Mouse (Mus musculus) megakaryocyte progenitor cell, adult 5-6 weeks (primary cell): ENCODE data around the gene Chrnb1. TPM values are rescaled to one million over a fixed set of nuclear protein-coding genes. Genes with fewer than 3 reads are reported as not detected.

Experiments
- ATAC-seq: replicated peaks from 2 replicates; pipeline ENCODE4 v1.8.0; 2016; ENCODE audit warnings: mild to moderate bottlenecking, moderate TSS enrichment, inconsistent platforms; ENCODE audit not compliant: poor library complexity
- total RNA-seq, 2 experiments: library from RNA; stranded (forward) in 1 of 2; stranded (reverse) in 1 of 2; fragments of 157-497, 149-512 nt in 1 of 2; fragments of 200-1000 nt in 1 of 2; gene quantifications; 2 replicates each; pipeline versions ENCODE4 v1.2.3 to v1.2.4; 2015 to 2017

Chrnb1 gene
- total RNA-seq, 2 experiments from 2014 or later = 0.04 to 1.6 TPM

DNA sequence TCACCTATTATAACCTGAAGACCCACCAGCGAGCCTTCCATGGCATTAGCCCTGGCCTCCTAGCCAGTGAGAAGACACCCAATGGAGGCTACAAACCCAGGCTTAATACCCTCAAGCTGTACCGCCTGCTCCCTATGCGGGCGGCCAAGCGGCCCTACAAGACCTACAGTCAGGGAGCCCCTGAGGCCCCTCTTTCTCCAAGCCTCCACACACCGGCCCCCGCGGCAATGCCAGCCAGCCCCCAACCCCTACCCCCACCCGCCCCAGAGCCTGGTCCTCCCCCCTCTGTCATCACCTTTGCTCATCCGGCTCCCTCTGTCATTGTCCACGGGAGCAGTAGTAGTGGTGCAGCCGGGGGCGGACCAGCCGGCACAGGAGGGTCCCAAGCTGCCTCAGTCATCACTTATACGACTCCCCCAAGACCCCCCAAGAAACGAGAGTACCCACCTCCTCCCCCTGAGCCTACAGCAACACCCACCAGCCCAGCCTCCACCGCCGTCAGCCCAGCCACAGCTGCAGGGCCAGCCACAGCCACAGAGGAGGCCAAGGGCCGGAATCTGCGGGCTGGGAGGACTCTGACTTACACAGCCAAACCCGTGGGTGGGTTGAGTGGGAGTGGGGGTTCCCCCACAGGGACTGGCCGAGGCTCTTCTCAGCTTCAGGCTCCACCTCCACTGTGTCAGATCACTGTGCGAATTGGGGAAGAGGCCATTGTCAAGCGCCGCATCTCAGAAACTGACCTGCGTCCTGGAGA, 18.1 kb downstream of the Chrnb1 start:
- no peak; the same call in 1 of the 2 replicates for ATAC-seq

DNA sequence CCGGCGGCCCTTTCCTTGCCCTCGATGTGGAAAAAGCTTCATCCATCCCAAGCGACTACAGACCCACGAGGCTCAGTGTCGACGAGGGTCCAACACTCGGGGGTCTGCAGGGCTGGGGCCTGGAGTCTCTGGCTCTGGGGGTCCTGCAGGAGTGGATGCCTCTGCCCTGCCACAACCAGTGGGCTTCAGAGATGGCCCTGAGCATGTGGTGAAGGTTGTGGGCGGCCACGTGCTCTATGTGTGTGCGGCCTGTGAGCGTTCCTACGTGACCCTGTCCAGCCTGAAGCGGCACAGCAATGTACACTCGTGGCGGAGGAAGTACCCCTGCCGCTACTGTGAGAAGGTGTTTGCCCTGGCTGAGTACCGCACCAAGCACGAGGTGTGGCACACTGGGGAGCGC, 19.3 kb downstream of the Chrnb1 start:
- no peak for ATAC-seq

DNA sequence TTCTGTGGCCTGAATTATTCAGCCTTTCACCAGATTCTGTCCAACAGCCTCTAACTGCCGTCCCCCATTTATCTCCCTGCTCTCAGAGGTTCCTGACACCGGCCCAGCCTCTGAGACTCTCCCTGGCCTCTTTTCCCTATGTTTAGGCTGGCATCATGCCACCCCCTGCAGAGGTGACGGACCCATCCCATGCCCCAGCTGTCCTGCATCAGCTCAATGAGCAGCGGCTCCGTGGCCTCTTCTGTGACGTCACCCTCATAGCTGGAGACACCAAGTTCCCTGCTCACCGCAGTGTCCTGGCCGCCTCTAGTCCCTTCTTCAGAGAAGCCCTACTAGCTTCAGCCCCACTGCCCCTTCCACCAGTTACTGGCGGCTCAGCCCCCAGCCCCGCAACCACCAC, 20.0 kb downstream of the Chrnb1 start:
- ATAC-seq = no peak

DNA sequence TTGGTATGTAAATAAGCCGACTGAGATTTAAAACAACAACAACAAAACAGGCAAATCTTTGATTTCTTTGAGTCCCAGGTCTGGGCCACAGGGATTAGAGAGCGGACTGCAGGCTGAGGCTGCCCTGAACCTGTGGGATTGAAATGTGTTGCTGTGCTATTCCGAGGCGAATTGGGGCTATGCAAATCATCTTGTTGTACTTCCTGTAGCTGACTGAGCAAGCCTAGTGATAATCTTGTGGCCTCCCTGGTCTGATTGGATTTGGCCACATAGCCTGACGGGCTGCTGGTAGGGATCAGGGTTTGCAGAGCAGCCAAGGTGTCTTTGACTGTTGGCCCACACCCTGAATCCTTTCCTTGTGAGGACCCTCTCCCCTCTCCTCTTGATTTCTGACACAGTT, 20.8 kb downstream of the Chrnb1 start:
- ATAC-seq = no peak

DNA sequence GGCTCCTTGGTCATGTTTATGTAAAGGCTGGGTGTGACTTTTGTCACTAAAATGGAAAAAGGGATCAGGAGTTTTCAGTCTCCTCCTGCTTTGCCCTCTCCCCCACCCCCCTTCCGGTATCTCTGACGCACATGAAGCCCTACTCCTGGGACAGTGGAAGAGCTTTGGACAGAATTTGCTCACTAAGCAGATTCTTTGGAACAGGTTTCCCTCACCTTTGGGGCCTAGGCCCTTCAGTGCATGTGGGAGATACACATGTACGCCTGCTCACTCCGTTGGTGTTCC, 28.2 kb downstream of the Chrnb1 start:
- no peak for ATAC-seq

DNA sequence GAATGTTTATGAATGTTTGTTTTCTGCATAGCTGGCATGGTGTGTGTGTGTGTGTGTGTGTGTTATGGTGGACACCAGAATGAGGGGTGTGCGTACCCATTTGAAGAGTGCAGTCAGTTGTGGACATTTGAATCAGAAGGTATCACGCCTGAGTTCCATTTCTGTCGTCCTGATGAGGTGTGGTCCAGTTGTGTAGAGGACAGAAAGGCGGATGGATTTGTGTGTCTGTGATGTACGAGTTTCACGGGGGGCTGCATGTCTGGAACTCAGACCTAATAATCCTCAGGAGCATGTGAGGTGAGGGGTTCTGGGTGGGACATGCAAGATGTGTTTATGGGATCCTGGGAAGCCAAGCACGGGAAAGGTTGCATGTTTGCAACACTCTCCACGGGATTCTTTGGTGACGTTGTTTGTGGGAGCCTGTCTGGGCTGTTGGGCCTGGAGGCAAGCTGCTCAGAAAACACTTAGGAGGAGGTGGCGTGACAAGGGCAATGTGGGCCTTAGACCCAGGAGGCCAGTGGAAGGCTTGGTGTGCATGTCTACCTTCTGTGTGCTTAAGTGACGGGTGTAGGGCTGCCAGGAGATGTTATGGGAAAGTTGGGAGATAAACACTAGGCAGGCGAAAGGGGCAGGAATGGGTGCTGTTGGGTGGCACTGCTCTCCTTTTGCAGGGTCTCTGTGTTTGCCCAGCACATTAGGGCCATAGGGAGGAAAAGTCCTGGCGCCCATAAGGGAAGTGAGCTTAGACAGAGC, 28.7 kb downstream of the Chrnb1 start:
- no peak for ATAC-seq

DNA sequence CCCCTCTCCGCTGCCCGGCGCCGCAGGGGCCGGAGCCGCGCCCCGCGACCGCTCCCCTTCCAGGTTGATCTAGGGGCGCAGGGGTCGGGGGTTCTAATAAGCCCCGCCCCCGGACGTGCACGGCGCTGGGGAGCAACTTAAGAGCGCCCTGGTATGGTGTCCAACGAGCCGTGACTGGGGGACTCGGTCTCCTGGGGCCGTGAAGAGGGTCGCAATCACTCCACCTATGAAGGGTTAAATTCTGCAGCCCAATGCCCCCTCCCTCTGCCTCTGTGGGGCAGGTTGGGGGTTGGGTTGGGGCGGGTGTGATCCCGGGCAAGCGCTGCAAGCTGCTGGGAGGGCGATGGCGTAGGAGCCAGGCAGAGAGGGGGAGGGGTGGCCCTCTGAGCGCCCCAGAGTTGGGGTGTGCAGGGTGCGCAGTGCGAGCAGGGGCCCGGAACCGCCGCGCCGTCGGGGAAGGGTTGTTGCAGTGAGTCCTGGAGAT, 29.6 kb downstream of the Chrnb1 start:
- ATAC-seq = peak; percentile 87

DNA sequence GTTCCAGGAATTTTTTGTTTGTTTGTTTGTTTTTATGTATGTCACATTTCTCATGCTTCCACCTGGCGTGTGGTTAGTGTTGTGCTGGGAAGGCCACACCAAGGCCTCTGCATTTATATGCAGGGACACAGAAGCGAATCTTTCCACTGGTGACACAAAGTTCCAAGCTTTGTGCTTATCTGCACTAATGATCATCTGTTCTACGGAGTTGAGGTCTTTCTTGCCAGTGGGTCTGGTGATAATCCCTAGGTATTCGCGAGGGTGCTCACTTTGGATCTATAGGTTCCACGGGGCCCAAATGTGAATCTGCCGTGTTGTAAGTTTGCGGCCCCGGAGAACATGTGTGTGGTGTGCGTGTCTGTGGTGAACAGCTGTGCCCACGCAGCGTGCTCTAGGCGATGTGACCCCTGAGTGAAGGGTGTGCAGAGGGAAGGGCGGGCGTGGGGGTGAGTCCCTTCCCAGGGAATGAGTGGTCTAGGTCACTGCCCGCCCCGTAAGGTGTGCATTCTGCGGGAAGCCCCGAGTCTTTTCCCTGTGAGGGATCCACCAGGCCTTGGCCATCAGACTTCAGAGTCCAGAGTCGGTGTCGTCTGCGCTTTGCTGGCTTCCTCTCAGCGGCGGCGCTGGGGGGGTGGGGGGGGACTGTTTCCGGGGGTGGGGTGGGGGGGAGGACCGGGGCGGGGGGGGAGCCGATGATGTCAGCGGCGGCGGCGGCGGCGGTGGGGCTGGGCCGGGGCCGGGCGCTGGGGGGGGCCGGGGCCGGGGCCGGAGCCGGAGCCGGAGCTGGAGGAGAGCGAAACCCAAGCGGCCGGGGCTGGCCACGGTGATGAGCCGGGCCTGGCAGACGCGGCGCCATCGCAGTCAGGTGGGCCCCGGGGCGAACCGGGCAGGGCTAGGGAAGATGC, 30.3 kb downstream of the Chrnb1 start, which contains the start of gene Zbtb4:
Zbtb4 (plus strand) TSS at position 692 of the 905 bp plus-strand sequence.
- 0 out of 2 replicates have a peak, but pooled peaks have one; percentile 9 for ATAC-seq

DNA sequence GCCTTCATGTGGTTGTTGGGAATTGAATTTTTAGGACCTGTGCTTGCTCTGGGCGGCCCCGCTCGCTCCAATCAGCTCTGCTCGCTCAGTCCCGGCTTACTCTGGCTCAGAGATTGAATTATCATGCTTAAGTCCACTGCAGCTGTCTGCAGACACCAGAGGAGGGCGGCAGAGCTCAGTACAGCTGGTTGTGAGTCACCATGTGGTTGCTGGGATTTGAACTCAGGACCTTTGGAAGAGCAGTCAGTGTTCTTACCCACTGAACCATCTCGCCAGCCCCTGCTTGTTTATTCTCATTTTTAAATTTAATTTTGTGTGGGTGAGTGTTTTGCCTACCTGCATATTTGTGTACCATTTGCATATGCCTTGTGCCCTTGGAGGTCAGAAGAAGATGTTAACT, 32.2 kb downstream of the Chrnb1 start:
- ATAC-seq = no peak

DNA sequence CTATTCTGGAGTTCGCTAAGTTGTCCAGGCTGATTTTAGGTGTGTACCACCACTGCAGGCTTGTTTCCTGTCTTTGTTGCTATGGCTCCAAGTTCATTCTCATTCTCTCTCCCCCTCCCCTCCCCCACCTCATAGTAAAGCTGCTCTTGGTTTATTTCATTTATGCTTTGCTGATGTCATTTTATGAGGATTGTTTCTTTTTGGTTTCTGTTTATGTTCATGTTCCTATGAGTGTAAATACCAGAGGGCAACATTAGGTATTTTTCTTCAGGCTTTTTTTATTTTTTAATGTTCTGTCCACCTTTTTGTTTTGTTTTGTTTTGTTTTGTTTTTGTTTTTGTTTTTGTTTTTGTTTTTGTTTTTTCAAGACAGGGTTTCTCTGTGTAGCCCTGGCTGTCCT, 33.9 kb downstream of the Chrnb1 start, which contains the start of gene Slc35g3:
Slc35g3 (minus strand) TSS at position 101 of the 400 bp plus-strand sequence.
- ATAC-seq = no peak

DNA sequence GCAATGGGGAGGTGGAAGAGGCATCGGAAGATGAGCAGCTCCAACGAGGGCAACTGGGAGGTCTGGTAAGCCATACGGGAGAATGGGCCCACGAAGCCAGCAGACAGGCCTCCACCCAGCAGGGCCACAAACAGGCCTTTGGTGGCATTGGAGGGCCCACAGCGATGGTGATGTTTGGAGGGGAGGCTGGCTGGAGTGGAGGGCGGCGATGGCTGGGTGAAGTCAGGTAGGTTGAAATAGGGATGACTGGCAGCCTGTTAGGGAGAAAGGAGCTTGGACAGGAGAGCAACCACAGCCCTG, 34.9 kb downstream of the Chrnb1 start:
- ATAC-seq = no peak

DNA sequence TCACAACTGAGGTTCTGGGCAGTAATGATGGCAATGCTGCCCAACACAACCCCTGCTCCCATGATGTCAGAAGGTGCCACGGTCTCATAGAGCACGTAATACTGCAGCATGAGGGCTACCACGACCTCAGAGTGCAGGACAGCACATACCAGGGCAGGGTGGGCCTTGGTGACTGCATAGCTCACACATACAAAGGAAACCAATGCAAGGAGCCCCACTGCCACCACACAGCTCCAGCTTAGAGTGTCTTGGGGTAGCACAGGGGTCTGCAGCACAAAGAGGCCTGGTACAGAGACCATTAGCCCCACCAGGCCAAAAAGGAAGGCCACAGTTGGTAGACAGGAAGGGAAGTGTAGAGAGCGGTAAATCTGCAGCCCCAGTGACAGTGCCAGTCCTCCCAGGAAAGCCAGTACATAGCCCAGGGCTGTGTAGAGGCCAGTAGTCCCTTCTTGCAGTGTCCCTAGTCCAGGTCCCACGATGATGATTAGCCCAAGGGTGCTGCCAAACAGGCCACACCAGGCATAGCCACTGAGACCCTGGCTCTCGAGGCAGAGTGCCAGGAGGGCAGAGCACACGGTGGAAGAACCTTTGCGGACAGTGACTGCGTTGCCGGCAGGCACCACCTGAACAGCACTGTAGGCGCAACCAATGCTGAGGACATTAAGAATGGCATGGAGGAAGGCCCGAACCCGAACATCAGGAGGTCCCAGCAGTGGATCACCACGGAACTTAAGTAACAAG, 35.4 kb downstream of the Chrnb1 start:
- ATAC-seq = no peak

DNA sequence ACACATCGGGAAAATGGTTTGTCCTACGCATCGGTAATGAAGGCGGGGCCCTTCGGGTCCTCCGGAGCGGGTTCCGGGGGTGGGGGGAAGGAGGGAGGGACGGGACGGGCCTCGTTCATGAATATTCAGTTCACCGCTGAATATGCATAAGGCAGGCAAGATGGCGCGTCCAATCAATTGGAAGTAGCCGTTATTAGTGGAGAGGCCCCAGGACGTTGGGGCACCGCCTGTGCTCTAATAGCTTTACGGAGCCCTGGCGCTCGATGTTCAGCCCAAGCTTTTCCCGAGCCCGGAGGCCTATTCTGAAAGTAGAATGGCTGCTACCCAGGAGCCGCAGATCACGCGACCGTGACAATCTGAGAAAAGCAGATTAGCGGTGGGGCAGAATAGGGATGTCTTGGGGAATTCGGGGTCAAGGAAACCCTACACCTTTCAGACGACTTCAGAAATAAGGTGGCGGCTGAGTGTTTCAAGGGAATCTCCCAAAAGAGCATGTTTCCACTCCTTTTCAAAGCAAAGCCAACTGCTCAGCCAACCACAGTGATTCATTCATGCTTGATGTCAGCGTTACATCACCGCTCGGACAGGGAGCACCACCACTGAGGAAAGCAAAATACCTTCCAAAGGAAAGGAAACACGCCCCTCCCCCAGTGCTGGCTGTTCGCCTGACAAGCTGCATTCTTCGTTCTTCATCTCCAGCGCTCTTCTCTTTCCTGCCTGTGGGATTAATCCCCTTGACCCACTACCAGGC, 36.6 kb downstream of the Chrnb1 start:
- ATAC-seq = peak; percentile 57

DNA sequence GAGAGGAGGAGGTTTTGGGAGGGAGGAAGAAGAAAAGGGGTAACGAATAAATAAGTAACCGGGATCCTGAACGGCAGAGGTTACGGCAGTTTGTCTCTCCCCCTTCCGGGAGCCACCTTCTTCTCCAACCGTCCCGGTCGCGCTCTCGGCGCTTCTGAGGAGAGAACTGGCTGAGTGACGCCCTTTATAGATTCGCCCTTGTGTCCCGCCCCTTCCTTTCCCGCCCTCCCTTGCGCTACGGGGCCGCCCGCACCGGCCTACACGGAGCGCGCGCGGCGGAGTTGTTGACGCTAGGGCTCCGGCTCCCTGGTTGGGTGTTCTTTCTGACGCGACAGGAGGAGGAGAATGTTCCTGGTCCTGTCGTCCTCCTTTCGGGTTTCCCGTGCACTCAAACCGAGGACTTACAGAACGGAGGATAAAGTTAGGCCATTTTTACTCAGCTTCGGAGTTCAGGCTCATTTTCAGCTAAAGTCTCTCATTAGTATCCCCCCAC, 37.2 kb downstream of the Chrnb1 start, which contains the start of gene Polr2a:
Polr2a (minus strand) TSS at position 160 of the 493 bp plus-strand sequence.
- ATAC-seq = peak; percentile 72

DNA sequence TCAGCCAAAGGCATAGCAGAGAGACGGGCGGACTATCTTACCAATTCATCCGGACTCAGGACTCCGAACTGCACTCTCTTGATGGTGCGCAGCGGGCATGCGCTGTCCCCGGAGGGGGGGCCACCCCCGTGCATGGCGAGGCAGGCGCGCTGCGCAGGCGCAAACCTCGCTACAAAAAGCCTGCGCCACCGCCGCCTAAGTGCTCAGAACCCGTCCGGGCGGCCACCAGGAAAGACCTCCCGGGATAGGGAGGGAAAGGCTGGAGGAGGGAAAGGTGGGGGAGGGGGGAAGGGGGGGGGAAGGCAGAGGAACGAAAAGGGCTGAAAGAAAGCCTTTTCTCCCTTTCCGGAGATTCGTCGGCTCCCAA, 37.7 kb downstream of the Chrnb1 start:
- ATAC-seq = peak; percentile 57

DNA sequence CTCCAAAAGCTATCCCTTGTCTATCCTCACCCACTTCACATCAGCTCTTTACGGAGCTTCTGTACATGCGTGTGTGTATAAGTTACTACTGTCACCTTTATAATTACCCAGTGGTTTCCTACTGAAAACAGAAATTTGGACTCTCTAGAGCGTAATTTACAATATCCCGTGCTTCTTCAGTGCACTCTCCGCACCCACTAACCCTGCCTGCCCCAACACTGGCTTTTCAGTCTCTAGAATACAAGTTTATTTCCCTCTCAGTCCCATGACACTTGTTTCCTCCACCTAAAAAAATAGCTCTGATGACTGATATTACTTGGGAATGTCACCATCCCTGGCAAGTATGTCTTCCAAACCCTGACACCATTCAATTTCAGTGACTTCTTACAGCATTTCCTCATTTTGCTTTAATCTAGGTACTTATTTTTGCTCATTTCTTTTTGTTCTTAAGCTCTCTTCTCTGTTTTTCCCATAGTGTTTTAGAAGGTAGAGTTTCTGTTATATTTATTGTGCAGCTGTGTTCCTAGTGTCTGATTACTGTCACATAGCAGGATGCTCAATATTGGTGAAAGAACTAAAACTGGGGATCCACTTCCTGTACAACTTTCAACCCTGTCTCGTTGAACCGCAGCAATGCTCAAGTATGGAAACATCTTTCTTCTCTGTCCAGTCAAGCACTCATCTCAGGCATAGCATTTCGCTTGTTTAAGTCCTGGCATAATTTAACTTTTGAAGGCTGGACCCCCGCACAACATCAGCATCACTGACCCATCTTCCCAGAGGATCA, 38.2 kb downstream of the Chrnb1 start:
- peak; percentile 1; the same call in 1 of the 2 replicates for ATAC-seq

DNA sequence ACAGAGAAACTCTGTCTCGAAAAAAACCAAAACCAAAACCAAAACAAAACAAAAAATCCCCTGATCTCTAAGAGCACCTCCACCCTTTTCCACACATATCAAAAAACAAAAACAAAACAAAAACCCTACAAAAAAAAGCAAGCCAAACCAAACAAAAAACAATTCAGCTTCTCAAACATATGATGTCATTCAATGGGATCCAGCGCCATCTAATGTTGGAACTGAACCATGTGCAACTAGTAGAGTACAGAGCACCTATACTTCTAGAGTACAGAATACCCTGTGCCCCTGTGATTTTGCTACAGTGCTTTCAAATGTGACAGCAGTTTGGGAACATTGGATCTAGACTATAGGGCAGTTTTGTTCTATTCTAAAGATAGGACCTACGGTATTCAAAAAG, 41.0 kb downstream of the Chrnb1 start:
- ATAC-seq = no peak

DNA sequence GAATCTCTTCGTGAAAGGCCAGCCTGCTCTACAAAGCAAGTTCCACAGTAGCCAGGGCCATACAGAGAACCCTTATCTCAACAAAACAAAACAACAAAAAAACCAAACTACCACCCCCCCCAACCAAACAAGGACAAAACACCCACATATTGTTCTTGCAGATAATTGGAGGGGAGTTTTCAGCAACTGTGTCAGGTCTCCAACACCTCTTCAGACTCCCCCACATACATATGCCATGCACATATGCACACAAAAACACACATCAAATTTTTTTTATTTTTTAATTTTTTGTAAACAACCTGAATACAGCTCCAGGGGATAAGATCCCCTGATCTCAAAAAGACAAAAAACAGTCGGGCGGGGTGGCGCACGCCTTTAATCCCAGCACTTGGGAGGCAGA, 41.5 kb downstream of the Chrnb1 start:
- no peak for ATAC-seq

DNA sequence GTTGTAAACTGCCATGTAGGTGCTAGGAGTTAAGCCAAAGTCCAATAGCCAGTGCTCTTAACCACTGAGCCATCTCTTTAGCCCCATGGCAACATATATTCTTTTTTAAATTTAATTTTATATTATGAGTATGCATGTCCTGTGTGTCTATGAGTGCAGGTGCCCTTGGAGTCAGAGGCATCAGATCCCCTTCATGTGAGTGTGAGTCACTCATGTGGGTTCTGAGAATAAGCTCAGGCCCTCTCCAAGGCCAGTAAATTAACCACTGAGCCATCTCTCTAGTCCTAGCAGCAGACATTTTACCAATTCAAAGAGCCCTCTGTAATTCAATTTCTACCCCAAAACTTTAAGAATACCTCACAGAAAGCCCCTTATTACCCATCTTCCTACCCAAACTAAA, 43.1 kb downstream of the Chrnb1 start:
- no peak for ATAC-seq
